Mouse (Mus musculus): ENCODE measurements around the gene Ccdc194. TPM values are rescaled to one million over a fixed set of nuclear protein-coding genes. Genes with fewer than 3 reads are reported as not detected.
A peak's percentile ranks its signal among the peaks of the same experiment; 100 is the strongest.

The Ccdc194 gene
- total and polyA plus RNA-seq, 2 experiments from 2014 or later, result 0.16 to 0.48 TPM

GRCm38 (mm10) chr8:71554001-71554400 is 28.5 kb upstream of the Ccdc194 start:
- Histone ChIP-seq H3K36me3 (ENCODE audit: insufficient read depth) (no peaks in the 10 kb centered on the region), H3K27ac (ENCODE audit: low read depth, low read length) (no peak overlapping the region), H3K4me2 (ENCODE audit: low read depth) (no peak overlapping the region), H3K9ac (no peak overlapping the region), H3K4me1 (ENCODE audit: insufficient read depth) (no peaks in the 10 kb centered on the region), H3K4me3 (ENCODE audit: low read depth, low read length) (no peak overlapping the region), H3K9me3 (ENCODE audit: low read length) (no peaks in the 10 kb centered on the region), H3K27me3 (ENCODE audit: insufficient read depth, low read length) (peaks cover 28% of the 10 kb centered on the region)
- DNase-seq (no peak), ATAC-seq (no peak)
- TF ChIP-seq CTCF (IDR thresholded peaks at IDR 0.05; ENCODE audit: low read depth), result no peak
- WGBS, result 64% methylated on average over 6 of the region's 6 CpGs

GRCm38 (mm10) chr8:71552770-71553169 is 27.3 kb upstream of the Ccdc194 start:
- ATAC-seq, result no peak
- Histone ChIP-seq H3K9ac (no peak overlapping the region), H3K36me3 (ENCODE audit: insufficient read depth) (peaks cover 9% of the 10 kb centered on the region), H3K9me3 (ENCODE audit: low read length) (no peaks in the 10 kb centered on the region), H3K4me1 (ENCODE audit: insufficient read depth) (no peaks in the 10 kb centered on the region), H3K4me3 (ENCODE audit: low read depth, low read length) (no peak overlapping the region), H3K4me2 (ENCODE audit: low read depth) (no peak overlapping the region), H3K27me3 (ENCODE audit: insufficient read depth, low read length) (peaks cover 16% of the 10 kb centered on the region), H3K27ac (ENCODE audit: low read depth, low read length) (no peak overlapping the region)
- no peak for DNase-seq
- TF ChIP-seq CTCF (IDR thresholded peaks at IDR 0.05; ENCODE audit: low read depth), result no peak
- 73% methylated on average over 6 of the region's 6 CpGs for WGBS

- no peak overlapping the region for H3K9ac ChIP-seq
Observed at GRCm38 (mm10) chr8:71550754-71551153, 25.2 kb upstream of the Ccdc194 start.

GRCm38 (mm10) chr8:71547590-71547989 is 22.1 kb upstream of the Ccdc194 start:
- Histone ChIP-seq H3K36me3 (ENCODE audit: insufficient read depth) (peaks cover 32% of the 10 kb centered on the region), H3K9me3 (ENCODE audit: low read length) (no peaks in the 10 kb centered on the region), H3K4me1 (ENCODE audit: insufficient read depth) (no peaks in the 10 kb centered on the region), H3K4me2 (ENCODE audit: low read depth) (no peak overlapping the region), H3K27me3 (ENCODE audit: insufficient read depth, low read length) (no peaks in the 10 kb centered on the region), H3K27ac (ENCODE audit: low read depth, low read length) (no peak overlapping the region), H3K9ac (no peak overlapping the region), H3K4me3 (ENCODE audit: low read depth, low read length) (no peak overlapping the region)
- ATAC-seq (no peak), DNase-seq (no peak)
- TF ChIP-seq CTCF (IDR thresholded peaks at IDR 0.05; ENCODE audit: low read depth), result no peak
- 90% methylated on average over 7 of the region's 7 CpGs for WGBS

More at GRCm38 (mm10) chr8:71550754-71551153, 25.2 kb upstream of the Ccdc194 start:
- no peak for TF ChIP-seq CTCF (IDR thresholded peaks at IDR 0.05; ENCODE audit: low read depth)
- 68% methylated on average over 7 of the region's 7 CpGs for WGBS
- no peak for DNase-seq
- Histone ChIP-seq H3K27me3 (ENCODE audit: insufficient read depth, low read length) (no peaks in the 10 kb centered on the region), H3K4me2 (ENCODE audit: low read depth) (no peak overlapping the region), H3K36me3 (ENCODE audit: insufficient read depth) (peaks cover 23% of the 10 kb centered on the region), H3K4me3 (ENCODE audit: low read depth, low read length) (no peak overlapping the region), H3K4me1 (ENCODE audit: insufficient read depth) (no peaks in the 10 kb centered on the region), H3K27ac (ENCODE audit: low read depth, low read length) (no peak overlapping the region), H3K9me3 (ENCODE audit: low read length) (no peaks in the 10 kb centered on the region)
- ATAC-seq, result no peak

- H3K9ac ChIP-seq, result no peak overlapping the region
- ATAC-seq (no peak), DNase-seq (no peak)
- H3K36me3 ChIP-seq (ENCODE audit: insufficient read depth), result peaks cover 32% of the 10 kb centered on the region
- no peak for TF ChIP-seq CTCF (IDR thresholded peaks at IDR 0.05; ENCODE audit: low read depth)
- 93% methylated on average over 11 of the region's 11 CpGs for WGBS
- H3K9me3 ChIP-seq (ENCODE audit: low read length), result no peaks in the 10 kb centered on the region
- H3K27me3 ChIP-seq (ENCODE audit: insufficient read depth, low read length), result no peaks in the 10 kb centered on the region
- H3K27ac ChIP-seq (ENCODE audit: low read depth, low read length), result no peak overlapping the region
- H3K4me2 ChIP-seq (ENCODE audit: low read depth), result no peak overlapping the region
- H3K4me3 ChIP-seq (ENCODE audit: low read depth, low read length), result no peak overlapping the region
- no peaks in the 10 kb centered on the region for H3K4me1 ChIP-seq (ENCODE audit: insufficient read depth)
Observed at GRCm38 (mm10) chr8:71545053-71545452, 19.5 kb upstream of the Ccdc194 start.

- Histone ChIP-seq H3K9me3 (ENCODE audit: low read length) (no peaks in the 10 kb centered on the region), H3K4me3 (ENCODE audit: low read depth, low read length) (peak overlapping the region; percentile 75), H3K4me1 (ENCODE audit: insufficient read depth) (no peaks in the 10 kb centered on the region), H3K4me2 (ENCODE audit: low read depth) (peak overlapping the region; percentile 90), H3K27me3 (ENCODE audit: insufficient read depth, low read length) (no peaks in the 10 kb centered on the region), H3K27ac (ENCODE audit: low read depth, low read length) (no peak overlapping the region), H3K36me3 (ENCODE audit: insufficient read depth) (peaks cover 31% of the 10 kb centered on the region), H3K9ac (peak overlapping the region; percentile 74; the same call in 1 of the 2 replicates)
- ATAC-seq (no peak), DNase-seq (no peak)
- TF ChIP-seq CTCF (IDR thresholded peaks at IDR 0.05; ENCODE audit: low read depth), result no peak
- WGBS, result 91% methylated on average over 9 of the region's 9 CpGs
Observed at GRCm38 (mm10) chr8:71543755-71544154, 18.2 kb upstream of the Ccdc194 start.

- DNase-seq (peak; percentile 98), ATAC-seq (peak; percentile 97)
- Histone ChIP-seq H3K4me3 (ENCODE audit: low read depth, low read length) (peak within 1 kb of the TSS; percentile 75), H3K4me1 (ENCODE audit: insufficient read depth) (no peaks in the 10 kb centered on the region), H3K36me3 (ENCODE audit: insufficient read depth) (peaks cover 24% of the 10 kb centered on the region), H3K4me2 (ENCODE audit: low read depth) (peak within 1 kb of the TSS; percentile 90), H3K27ac (ENCODE audit: low read depth, low read length) (0 out of 2 replicates have a peak within 1 kb of the TSS, but pooled peaks have one; percentile 31), H3K27me3 (ENCODE audit: insufficient read depth, low read length) (no peaks in the 10 kb centered on the region), H3K9me3 (ENCODE audit: low read length) (no peaks in the 10 kb centered on the region), H3K9ac (peak within 1 kb of the TSS; percentile 74)
- WGBS, result 0% methylated on average over 51 of the region's 55 CpGs
- TF ChIP-seq CTCF (IDR thresholded peaks at IDR 0.05; ENCODE audit: low read depth), result no peak
Observed at GRCm38 (mm10) chr8:71542632-71543343, 17.3 kb upstream of the Ccdc194 start, which contains the start of gene Mvb12a. Gene Mvb12a, plus strand, starts transcription at chr8:71542922.

Measured in forebrain, postnatal 0 days (tissue).